Mouse (Mus musculus) thymus, postnatal 10 days (tissue): ENCODE data around the gene Cfdp1.

Source experiments
- DNase-seq, 2 experiments: peaks; one replicate each; pipeline ENCODE4 v3.0.0; 2021; ENCODE audit warnings: low spot score in 2 of 2

Cfdp1 gene

GRCm38 (mm10) chr8:111740994-111741393, 113.1 kb downstream of the Cfdp1 start:
- DNase-seq = no peak

DNA sequence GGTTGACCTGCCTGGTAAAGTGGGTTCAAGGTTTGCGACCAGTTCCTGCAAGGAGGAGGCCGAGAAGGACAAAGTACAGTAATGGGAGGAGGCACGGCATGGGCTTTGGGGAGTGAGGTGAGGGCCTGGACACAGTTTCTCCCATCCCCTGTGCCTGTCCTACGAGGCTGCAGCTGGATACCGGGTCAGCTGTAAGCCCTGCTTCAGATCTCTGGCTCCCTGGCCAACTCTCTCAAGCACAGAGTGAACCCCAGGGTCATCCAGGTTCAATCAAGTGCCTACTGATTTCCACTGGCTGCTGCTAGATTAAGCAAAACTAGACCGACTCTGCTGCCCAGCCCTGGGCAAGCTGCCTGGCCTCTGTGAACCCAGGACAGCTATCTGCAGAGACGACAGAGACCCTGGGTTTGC, 113.8 kb downstream of the Cfdp1 start:
- no peak for DNase-seq

- no peak for DNase-seq
These were observed 114.5 kb downstream of the Cfdp1 start for GRCm38 (mm10) chr8:111739604-111740003.

DNA sequence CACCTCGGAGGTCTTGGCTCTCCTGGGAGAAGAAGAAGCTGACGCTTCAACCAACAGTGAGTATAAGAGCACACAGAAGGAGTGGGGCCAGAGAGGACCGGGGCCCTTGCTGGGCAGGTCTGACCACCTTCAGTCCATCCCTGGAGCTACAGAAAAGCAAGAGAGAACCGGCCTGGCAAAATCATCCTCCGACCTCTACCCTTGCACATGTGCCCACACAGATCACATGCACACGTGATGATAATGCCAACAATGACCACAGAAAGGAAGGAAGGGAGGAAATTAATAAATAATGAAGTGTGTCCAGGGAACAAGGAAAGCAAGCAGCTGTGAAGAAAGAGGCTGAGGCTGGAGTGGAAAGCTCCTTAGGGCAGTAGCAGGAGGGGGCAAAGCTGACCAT, 115.2 kb downstream of the Cfdp1 start:
- no peak for DNase-seq

- DNase-seq = no peak
These were observed 117.8 kb downstream of the Cfdp1 start for GRCm38 (mm10) chr8:111736321-111736720.

GRCm38 (mm10) chr8:111735791-111736190, 118.3 kb downstream of the Cfdp1 start:
- DNase-seq = no peak

DNA sequence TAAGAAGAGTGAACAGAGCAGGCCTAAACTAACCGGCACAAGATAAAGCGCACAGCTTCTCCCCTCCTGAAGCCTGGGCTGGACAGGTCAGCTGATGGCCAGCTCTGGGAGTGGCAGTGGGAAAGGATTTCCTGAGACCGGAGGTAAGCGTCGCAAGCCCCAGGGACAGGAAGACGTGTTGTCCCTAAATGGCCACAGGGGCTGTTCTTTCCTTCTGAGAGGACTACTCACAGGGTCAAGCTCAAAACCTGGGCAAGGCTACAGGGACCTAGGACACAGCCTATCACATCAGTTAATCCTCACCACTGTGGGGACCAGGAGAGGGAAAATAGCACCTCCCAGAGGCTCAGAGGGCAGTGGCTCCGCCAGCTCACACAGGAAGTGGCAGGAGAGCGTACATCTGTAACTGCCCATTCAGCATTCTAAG, 118.7 kb downstream of the Cfdp1 start:
- DNase-seq = no peak

DNA sequence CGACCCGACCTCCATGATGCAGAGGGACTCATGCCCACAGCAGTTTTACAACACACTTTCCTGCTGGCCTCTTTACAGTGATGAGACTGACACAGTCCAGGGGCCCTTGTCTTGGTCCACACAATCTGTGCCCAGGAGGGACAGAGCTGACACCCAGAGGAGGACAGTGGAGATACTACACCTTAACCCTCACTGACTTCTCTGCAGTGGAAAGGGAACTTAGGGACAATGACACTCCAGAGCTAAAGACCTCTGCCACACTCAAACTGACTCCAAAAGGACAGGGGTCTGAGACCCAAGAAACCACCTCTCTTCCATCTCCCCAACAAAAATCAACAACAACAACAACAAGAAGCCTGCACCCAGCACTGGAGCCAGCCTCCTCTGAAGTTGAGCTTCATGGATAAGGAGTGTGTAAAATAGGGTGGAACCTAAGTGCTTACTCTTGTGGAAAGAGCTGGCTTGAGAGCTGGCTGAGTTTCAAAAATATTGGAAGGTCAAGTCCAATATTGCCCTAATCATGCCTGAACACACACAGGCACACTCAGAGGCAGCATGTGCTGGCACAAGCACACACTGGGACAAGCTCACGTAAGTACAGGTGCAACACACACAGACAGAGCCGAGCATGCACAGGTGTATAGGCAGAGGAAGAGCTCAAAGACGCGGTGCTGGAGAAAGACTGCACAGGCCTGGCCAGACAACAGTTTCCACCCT, 119.7 kb downstream of the Cfdp1 start:
- DNase-seq = no peak

DNA sequence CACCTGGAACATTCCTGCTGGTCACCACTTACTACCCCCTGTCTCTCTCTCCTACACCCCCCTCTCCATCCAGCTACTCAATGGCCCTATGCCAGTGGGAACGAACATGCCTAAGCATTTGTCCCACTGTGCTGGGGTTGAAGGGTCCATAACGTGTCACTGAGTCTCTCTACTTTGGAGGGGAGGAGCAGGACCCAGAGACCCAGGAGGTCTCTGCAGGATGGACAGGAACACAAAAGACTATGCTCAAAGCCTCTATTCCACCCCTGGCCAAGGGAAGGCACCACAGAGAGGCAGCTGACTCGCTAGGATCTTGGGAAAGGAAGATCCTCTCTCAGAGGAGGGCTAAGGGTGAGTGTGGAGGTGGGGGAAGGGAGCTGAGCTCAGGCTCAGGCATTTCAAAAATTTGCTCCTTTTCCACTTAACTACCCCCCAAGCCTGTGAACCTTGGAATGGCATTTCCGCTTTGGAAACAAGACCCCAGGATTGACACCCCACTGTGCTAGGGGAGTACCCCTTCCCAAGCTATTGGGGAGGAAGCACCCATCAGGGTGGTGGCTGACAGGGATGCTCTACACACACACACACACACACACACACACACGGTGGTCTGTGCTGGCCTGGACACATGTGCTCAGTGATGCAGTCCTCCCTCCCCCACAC, 120.4 kb downstream of the Cfdp1 start:
- no peak for DNase-seq

- no peak for DNase-seq
These were observed 121.5 kb downstream of the Cfdp1 start for GRCm38 (mm10) chr8:111732406-111733085.

DNA sequence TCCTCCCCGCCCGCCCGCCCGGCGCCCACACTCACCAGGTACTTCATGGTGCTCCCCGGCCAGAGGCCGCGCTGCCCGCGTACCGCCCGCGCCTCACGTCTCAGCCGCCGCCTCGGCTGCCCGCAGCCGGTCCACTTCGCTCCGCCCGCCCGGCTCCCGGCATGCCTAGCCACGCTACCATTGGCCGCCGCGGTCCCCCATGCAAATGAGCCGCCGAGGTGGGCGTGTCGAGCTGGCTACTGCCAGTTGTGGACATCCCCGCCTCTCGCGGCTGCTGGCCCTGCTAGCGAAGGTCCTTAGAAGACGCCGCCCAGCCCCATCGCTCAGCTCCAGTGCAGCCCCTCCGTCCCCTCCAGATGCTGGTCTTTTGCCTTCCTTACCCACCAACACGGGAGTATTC, 122.1 kb downstream of the Cfdp1 start:
- DNase-seq = peak; percentile 44 to 66

GRCm38 (mm10) chr8:111731231-111731977, 122.7 kb downstream of the Cfdp1 start:
- DNase-seq = no peak

DNA sequence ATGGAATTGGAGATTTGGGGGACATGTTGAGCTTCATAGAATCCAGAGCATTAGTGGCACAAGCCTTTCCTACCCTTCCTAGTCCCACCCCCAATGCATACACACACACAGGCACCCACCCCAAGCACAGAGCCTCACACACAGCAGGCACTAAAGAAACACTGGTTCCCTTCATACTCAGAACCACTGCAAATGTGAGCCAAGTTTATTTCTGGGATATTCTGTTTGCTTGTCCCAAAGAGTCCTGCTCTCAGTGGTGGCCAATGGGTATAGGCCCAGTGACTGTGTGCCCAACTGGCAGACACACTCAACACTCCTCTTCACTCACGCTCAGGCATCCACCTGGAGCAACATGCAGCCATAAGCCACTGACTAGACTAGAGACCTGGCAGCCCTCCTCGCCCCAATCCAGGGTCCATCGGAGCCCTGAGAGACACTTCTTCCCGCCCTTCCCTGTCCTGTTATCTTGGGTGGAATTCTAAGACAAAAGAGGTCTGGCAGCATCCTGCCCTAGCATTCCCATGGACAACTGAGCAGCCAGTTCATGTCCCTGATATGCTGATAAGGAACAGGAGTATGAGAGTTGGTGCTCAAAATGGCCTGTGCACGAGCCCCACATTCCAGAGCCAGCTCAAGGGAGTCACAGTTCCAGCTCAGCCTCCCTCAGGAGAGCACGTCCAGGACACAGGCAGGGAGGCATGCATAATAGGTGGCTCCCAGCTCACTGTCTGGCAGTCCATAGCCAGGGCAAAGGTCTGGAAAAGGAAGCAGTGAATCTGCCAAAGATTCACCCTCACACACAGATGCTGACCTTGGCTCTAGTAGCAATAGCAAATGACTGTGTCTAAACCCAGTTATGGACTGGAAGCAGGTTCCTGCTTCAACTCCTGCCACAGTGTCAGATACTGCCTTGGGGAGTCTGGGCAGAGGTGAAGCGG, 124.6 kb downstream of the Cfdp1 start:
- DNase-seq = no peak

DNA sequence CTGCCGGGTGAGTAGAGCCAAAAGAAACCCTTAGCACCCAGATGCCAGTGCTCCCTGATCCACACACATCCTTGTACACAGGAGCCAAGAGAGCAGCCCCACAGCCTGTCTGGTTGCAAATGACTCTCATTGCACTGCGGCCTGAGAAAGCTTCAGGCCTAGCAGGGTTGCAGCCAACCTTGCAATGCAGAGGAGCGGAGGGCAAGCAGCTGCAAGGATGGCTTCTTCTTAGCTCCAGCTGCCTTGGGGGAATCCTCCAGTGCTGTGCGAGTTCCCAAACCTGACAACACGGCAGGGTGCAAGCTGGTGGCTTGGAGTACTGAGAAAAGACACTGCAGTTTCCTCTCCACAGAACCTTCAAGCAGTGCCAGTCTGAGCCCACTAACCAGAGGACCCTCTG, 125.6 kb downstream of the Cfdp1 start:
- no peak for DNase-seq

DNA sequence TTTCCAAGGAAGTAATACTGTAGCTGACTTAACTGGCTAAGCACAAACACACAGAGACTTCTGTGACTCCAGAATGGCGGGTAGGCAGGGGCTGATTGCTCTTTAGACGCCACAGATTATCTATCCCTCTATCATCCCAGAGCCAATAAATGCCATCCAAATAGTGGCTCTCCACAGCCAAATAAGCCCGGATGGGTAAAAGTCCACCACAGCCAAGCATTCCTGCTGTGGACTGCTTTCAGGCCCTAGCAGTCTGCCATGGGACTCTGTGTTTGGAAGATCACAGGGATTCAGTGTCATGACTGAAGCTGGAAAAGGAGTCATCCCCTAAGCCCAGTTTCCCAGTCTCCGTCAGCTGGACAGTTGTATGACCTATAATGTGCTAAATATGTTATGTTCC, 126.5 kb downstream of the Cfdp1 start:
- DNase-seq = no peak

GRCm38 (mm10) chr8:111726102-111726900, 127.8 kb downstream of the Cfdp1 start:
- no peak for DNase-seq

DNA sequence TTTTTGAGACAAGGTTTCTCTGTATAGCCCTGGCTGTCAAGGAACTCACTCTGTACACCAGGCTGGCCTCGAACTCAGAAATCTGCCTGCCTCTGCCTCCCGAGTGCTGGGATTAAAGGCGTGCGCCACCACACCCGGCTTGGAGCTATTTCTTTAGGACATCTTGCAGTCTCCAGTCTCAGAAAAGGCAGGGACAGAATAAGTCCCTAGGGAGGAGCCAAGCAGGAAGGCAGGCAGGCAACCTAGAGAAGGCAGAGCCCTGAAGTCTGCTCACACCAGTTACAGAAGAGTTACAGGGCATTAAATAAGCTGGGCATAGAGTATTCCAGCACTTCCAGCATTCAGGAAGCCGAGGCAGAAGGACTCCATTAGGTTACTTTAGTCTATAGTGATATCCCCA, 128.8 kb downstream of the Cfdp1 start:
- no peak for DNase-seq

- DNase-seq = no peak
These were observed 134.0 kb downstream of the Cfdp1 start for GRCm38 (mm10) chr8:111720115-111720544.

DNA sequence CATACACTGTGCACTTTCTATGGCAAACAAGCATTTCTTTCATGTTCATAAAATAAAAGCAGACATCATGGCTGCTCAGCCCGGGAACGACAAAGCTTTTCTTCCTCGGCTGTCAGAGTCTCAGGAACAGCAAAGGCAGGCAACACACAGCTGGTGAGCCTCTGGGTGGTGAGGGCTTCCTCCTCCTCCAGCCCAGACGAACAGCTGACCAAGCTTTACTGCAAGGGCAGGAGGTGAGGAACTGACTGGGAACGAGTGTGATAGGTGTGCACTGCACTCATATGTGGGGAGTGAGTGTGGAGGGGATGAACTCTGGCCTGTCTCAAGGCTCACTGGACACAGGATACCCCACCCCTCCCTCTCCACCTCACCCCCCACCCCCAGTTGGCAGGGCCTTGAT, 135.2 kb downstream of the Cfdp1 start:
- DNase-seq = no peak
